Mouse (Mus musculus): ENCODE measurements around the gene AY358078. TPM values are rescaled to one million over a fixed set of nuclear protein-coding genes. Genes with fewer than 3 reads are reported as not detected.
A peak's percentile ranks its signal among the peaks of the same experiment; 100 is the strongest.
"Not testable (repeated sequence)": the region's sequence is repeated elsewhere in the genome, so short reads cannot be mapped to it uniquely, and the experiment has no call there.

AY358078 gene
- polyA plus RNA-seq, 1 experiment from 2014 or later: not detected

DNA sequence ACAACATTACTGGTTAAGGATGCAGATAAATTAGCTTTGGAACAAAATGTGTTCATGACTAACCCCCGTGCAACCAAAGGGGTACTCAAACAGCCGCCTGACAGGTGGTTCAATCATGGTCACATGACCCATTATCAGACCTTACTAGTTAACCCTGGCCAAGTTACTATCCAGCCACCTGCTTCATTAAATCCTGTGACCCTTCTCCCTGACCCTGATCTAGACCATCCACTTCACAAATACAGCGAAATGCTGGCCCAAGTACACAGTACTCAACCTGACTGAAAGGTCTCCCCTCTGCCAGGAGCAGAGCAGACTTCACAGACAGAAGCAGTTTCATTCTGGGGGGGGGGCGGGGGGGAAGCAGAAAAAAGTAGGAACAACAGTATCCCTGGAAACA, 13.5 kb upstream of the AY358078 start:
- no peak for ATAC-seq
- no peak overlapping the region for H3K4me2 ChIP-seq (replicated peaks; ENCODE audit: low read depth)
- no peak overlapping the region for H3K4me3 ChIP-seq (ENCODE audit: low read depth, low read length)
- H3K27me3 ChIP-seq (replicated peaks; ENCODE audit: control insufficient read depth, insufficient read depth, low read length): no peaks in the 10 kb centered on the region
- no peaks in the 10 kb centered on the region for H3K36me3 ChIP-seq (ENCODE audit: control insufficient read depth, insufficient read depth)
- H3K4me1 ChIP-seq (replicated peaks; ENCODE audit: control insufficient read depth, insufficient read depth, low read length): no peaks in the 10 kb centered on the region
- H3K9me3 ChIP-seq (ENCODE audit: control insufficient read depth): no peaks in the 10 kb centered on the region
- no peak overlapping the region for H3K9ac ChIP-seq (ENCODE audit: low read depth, low read length)
- 68% methylated on average over 4 of the region's 4 CpGs for WGBS
- TF ChIP-seq CTCF (IDR thresholded peaks at IDR 0.05; ENCODE audit: low read depth): no peak
- H3K27ac ChIP-seq (ENCODE audit: low read depth, low read length): no peak overlapping the region

DNA sequence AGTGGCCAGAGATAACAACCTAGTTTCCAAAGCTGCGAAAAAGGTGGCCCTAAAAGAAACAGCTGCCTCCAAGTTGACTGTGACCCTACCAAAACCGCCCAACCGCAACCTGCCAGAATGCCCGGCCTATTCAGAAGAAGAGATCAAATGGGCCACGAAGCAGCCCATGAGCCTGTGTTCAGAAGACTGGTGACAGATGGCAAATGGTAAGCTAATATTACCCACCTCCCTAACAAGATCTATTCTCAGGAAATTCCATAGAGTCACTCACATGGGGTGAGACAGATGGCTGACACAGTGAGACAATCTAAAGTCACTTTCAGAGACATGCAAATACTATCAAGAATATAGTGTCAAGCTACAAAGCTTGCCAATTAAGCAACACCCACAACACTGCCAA, 12.8 kb upstream of the AY358078 start:
- Histone ChIP-seq H3K36me3 (ENCODE audit: control insufficient read depth, insufficient read depth) (no peaks in the 10 kb centered on the region), H3K4me1 (replicated peaks; ENCODE audit: control insufficient read depth, insufficient read depth, low read length) (no peaks in the 10 kb centered on the region), H3K4me3 (ENCODE audit: low read depth, low read length) (no peak overlapping the region), H3K9ac (ENCODE audit: low read depth, low read length) (no peak overlapping the region), H3K9me3 (ENCODE audit: control insufficient read depth) (no peaks in the 10 kb centered on the region), H3K27ac (ENCODE audit: low read depth, low read length) (no peak overlapping the region), H3K4me2 (replicated peaks; ENCODE audit: low read depth) (no peak overlapping the region), H3K27me3 (replicated peaks; ENCODE audit: control insufficient read depth, insufficient read depth, low read length) (no peaks in the 10 kb centered on the region)
- no peak for TF ChIP-seq CTCF (IDR thresholded peaks at IDR 0.05; ENCODE audit: low read depth)
- ATAC-seq: no peak
- 87% methylated on average over 5 of the region's 5 CpGs for WGBS

DNA sequence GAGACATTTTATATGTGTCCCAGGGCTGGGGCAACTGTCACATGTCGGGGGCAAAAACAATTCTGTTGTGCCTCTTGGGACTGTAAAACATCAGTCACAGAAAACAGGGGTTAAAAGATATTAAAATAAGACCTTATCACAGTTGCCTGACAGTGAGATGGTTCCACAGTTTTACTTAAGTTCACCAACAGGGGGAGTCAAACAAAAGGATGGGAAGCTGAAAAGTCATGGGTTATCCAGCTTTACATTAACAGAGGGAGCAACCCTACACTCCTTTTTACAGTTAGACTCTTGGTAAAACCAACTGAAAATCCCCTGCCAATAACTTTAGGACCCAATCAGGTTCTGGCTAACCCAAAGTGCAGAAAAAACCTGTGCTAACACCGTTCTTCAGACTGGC, 10.7 kb upstream of the AY358078 start:
- H3K27me3 ChIP-seq (replicated peaks; ENCODE audit: control insufficient read depth, insufficient read depth, low read length): no peaks in the 10 kb centered on the region
- H3K4me1 ChIP-seq (replicated peaks; ENCODE audit: control insufficient read depth, insufficient read depth, low read length): no peaks in the 10 kb centered on the region
- no peak for ATAC-seq
- TF ChIP-seq CTCF (IDR thresholded peaks at IDR 0.05; ENCODE audit: low read depth): peak; percentile 51
- no peak overlapping the region for H3K4me3 ChIP-seq (ENCODE audit: low read depth, low read length)
- no peaks in the 10 kb centered on the region for H3K9me3 ChIP-seq (ENCODE audit: control insufficient read depth)
- H3K27ac ChIP-seq (ENCODE audit: low read depth, low read length): no peak overlapping the region
- no peak overlapping the region for H3K9ac ChIP-seq (ENCODE audit: low read depth, low read length)
- no peaks in the 10 kb centered on the region for H3K36me3 ChIP-seq (ENCODE audit: control insufficient read depth, insufficient read depth)
- H3K4me2 ChIP-seq (replicated peaks; ENCODE audit: low read depth): no peak overlapping the region
- WGBS: 95% methylated on average over 2 of the region's 2 CpGs

GRCm38 (mm10) chr14:51794106-51794505, 5.7 kb upstream of the AY358078 start:
- Histone ChIP-seq H3K9me3 (ENCODE audit: control insufficient read depth) (no peaks in the 10 kb centered on the region), H3K4me2 (replicated peaks; ENCODE audit: low read depth) (no peak overlapping the region), H3K9ac (ENCODE audit: low read depth, low read length) (no peak overlapping the region), H3K4me3 (ENCODE audit: low read depth, low read length) (no peak overlapping the region), H3K36me3 (ENCODE audit: control insufficient read depth, insufficient read depth) (no peaks in the 10 kb centered on the region), H3K4me1 (replicated peaks; ENCODE audit: control insufficient read depth, insufficient read depth, low read length) (no peaks in the 10 kb centered on the region), H3K27me3 (replicated peaks; ENCODE audit: control insufficient read depth, insufficient read depth, low read length) (no peaks in the 10 kb centered on the region), H3K27ac (ENCODE audit: low read depth, low read length) (no peak overlapping the region)
- WGBS: 29% methylated on average over 2 of the region's 2 CpGs
- peak; percentile 73 for ATAC-seq
- TF ChIP-seq CTCF (IDR thresholded peaks at IDR 0.05; ENCODE audit: low read depth): no peak

DNA sequence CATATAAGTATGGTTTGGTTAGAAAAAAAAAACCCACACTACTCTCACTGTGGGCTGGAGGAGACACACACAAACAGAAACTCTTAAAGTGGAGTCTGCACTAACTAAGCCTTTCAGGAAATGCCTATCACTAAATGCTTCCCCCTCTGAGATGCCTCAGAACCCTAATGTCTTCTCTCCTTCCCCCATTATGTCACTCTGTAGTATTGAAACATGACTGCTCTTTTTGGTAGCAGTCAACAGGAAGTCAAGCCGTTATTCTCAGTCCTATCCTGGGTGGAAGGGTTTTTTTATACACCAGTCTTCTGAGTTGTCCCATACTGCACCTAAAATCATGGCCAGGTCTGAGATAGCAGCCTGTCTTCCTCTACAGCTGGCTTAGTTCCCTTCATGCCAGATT, 26.8 kb downstream of the AY358078 start:
- no peak for ATAC-seq
- Histone ChIP-seq H3K4me2 (replicated peaks; ENCODE audit: low read depth) (no peak overlapping the region), H3K9me3 (ENCODE audit: control insufficient read depth) (no peaks in the 10 kb centered on the region), H3K36me3 (ENCODE audit: control insufficient read depth, insufficient read depth) (no peaks in the 10 kb centered on the region), H3K4me3 (ENCODE audit: low read depth, low read length) (no peak overlapping the region), H3K4me1 (replicated peaks; ENCODE audit: control insufficient read depth, insufficient read depth, low read length) (no peaks in the 10 kb centered on the region), H3K27me3 (replicated peaks; ENCODE audit: control insufficient read depth, insufficient read depth, low read length) (no peaks in the 10 kb centered on the region), H3K27ac (ENCODE audit: low read depth, low read length) (no peak overlapping the region), H3K9ac (ENCODE audit: low read depth, low read length) (no peak overlapping the region)
- 59% methylated on average over 1 of the region's 1 CpGs for WGBS
- no peak for TF ChIP-seq CTCF (IDR thresholded peaks at IDR 0.05; ENCODE audit: low read depth)

DNA sequence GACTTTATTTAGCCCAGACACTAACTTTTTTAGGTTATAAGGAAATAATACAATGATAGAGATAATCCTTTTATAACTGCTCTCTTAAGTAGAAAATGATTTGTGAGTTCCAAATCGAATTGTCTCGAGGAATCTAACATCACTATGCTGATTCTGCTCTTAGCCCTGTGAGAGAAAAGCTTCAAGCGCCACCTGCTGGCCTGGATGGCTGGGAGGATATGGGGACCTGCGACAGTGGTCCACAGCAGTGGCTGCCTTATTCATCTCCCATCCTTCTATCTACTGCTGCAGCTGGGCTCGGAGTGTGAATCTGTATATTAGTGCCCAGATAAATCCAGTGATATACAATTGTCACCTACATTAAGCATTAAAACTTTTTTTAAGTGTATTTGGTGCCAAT, 28.0 kb downstream of the AY358078 start:
- not testable (repeated sequence) for H3K36me3 ChIP-seq (ENCODE audit: control insufficient read depth, insufficient read depth); H3K4me2 ChIP-seq (replicated peaks; ENCODE audit: low read depth); H3K27ac ChIP-seq (ENCODE audit: low read depth, low read length); ATAC-seq; H3K9ac ChIP-seq (ENCODE audit: low read depth, low read length); H3K27me3 ChIP-seq (replicated peaks; ENCODE audit: control insufficient read depth, insufficient read depth, low read length); H3K4me1 ChIP-seq (replicated peaks; ENCODE audit: control insufficient read depth, insufficient read depth, low read length); H3K4me3 ChIP-seq (ENCODE audit: low read depth, low read length); H3K9me3 ChIP-seq (ENCODE audit: control insufficient read depth)
- WGBS: 22% methylated on average over 5 of the region's 5 CpGs
- peak; percentile 70 for TF ChIP-seq CTCF (IDR thresholded peaks at IDR 0.05; ENCODE audit: low read depth)

GRCm38 (mm10) chr14:51829188-51829587, 29.3 kb downstream of the AY358078 start:
- H3K27ac ChIP-seq (ENCODE audit: low read depth, low read length): no peak overlapping the region
- TF ChIP-seq CTCF (IDR thresholded peaks at IDR 0.05; ENCODE audit: low read depth): no peak
- H3K27me3 ChIP-seq (replicated peaks; ENCODE audit: control insufficient read depth, insufficient read depth, low read length): no peaks in the 10 kb centered on the region
- H3K4me3 ChIP-seq (ENCODE audit: low read depth, low read length): no peak overlapping the region
- WGBS: 81% methylated on average over 6 of the region's 6 CpGs
- no peak overlapping the region for H3K9ac ChIP-seq (ENCODE audit: low read depth, low read length)
- no peaks in the 10 kb centered on the region for H3K4me1 ChIP-seq (replicated peaks; ENCODE audit: control insufficient read depth, insufficient read depth, low read length)
- no peaks in the 10 kb centered on the region for H3K36me3 ChIP-seq (ENCODE audit: control insufficient read depth, insufficient read depth)
- no peak overlapping the region for H3K4me2 ChIP-seq (replicated peaks; ENCODE audit: low read depth)
- no peaks in the 10 kb centered on the region for H3K9me3 ChIP-seq (ENCODE audit: control insufficient read depth)
- no peak for ATAC-seq

Data from intestine, postnatal 0 days (tissue).